Mouse (Mus musculus) kidney, postnatal 0 days (tissue): Measurements from ENCODE around the gene Gm10837. TPM values are rescaled to one million over a fixed set of nuclear protein-coding genes. Genes with fewer than 3 reads are reported as not detected.

ENCODE experiments used
- ATAC-seq: fragments of 200-750 bp; cut with Nextera tagmentation; replicated peaks from 2 replicates; pipeline ENCODE4 v1.8.0; 2017; ENCODE audit warnings: low read depth, moderate number of reproducible peaks, moderate TSS enrichment, moderate library complexity; ENCODE audit not compliant: low FRiP score
- DNase-seq: peaks from one replicate; pipeline ENCODE4 v3.0.0-alpha.2; 2016; ENCODE audit warnings: low spot score
- H3K27ac ChIP-seq: fragments of 300-500 bp; sonication (generic); 2 replicates; pipeline ENCODE4 v1.5.1; 2014; ENCODE audit warnings: mild to moderate bottlenecking
- H3K27me3 ChIP-seq: fragments of 300-500 bp; sonication (generic); 2 replicates; pipeline ENCODE4 v1.6.1; 2014; ENCODE audit warnings: low read length, mixed read lengths; ENCODE audit not compliant: insufficient read depth
- H3K36me3 ChIP-seq: fragments of 300-500 bp; sonication (generic); 2 replicates; pipeline ENCODE4 v1.6.1; 2014; ENCODE audit warnings: low read length, mixed read lengths; ENCODE audit not compliant: insufficient read depth
- H3K4me1 ChIP-seq: fragments of 300-500 bp; sonication (generic); replicated peaks from 2 replicates; pipeline ENCODE4 v1.6.1; 2014; ENCODE audit warnings: antibody characterized with exemption, low read length, mixed read lengths; ENCODE audit not compliant: insufficient read depth
- H3K4me2 ChIP-seq: fragments of 300-500 bp; sonication (generic); 2 replicates; pipeline ENCODE4 v1.6.1; 2014; ENCODE audit warnings: mild to moderate bottlenecking, low read length, moderate library complexity, mixed read lengths
- H3K4me3 ChIP-seq: fragments of 300-500 bp; sonication (generic); replicated peaks from 2 replicates; pipeline ENCODE4 v1.5.1; 2014; ENCODE audit warnings: low read depth, low read length
- H3K9ac ChIP-seq: fragments of 300-500 bp; sonication (generic); 2 replicates; pipeline ENCODE4 v1.6.1; 2014; ENCODE audit warnings: low read depth, low read length
- H3K9me3 ChIP-seq: fragments of 300-500 bp; sonication (generic); replicated peaks from 2 replicates; pipeline ENCODE4 v1.6.1; 2016; ENCODE audit warnings: low read length, inconsistent platforms, mixed read lengths
- CTCF ChIP-seq: IDR thresholded peaks from 2 replicates; pipeline ENCODE4 v1.5.1; 2016; ENCODE audit warnings: antibody characterized with exemption, low read depth, mild to moderate bottlenecking, moderate library complexity
- WGBS: fragments of 180-500 bp; shearing (Covaris S2); extraction: QIAGEN DNeasy Blood & Tissue Kit; methylation state at CpG from one replicate; pipeline ENCODE4 v1.1.7; 2014; 5-methylcytosine and 5-hydroxymethylcytosine counted together
- polyA plus RNA-seq: library from polyadenylated mRNA; unstranded; fragments of >200 nt; fragmentation: Nextera tagmentation; extraction: Ambion mirVana; gene quantifications from 2 replicates; pipeline ENCODE4 v1.2.1, GENCODE M21; 2015

Gm10837 gene
- polyA plus RNA-seq, result not detected in 2 replicates

- Histone ChIP-seq H3K27me3 (peaks cover 55% of the 10 kb centered on the region), H3K9me3 (no peaks in the 10 kb centered on the region), H3K27ac (no peak within 1 kb of the TSS), H3K4me2 (peak within 1 kb of the TSS; percentile 38; the same call in 1 of the 2 replicates), H3K4me1 (peaks cover 4% of the 10 kb centered on the region; the same call in 1 of the 2 replicates), H3K9ac (no peak within 1 kb of the TSS), H3K4me3 (0 out of 2 replicates have a peak within 1 kb of the TSS, but pooled peaks have one; percentile 14), H3K36me3 (no peaks in the 10 kb centered on the region)
- DNase-seq, result no peak
- TF ChIP-seq CTCF, result no peak
- WGBS, result 2% methylated on average over 51 of the region's 51 CpGs
- peak; percentile 54; the same call in 1 of the 2 replicates for ATAC-seq
Observed at GRCm38 (mm10) chr14:122490441-122491328, at the start of gene Gm10837. Gm10837 (plus strand) TSS chr14:122490586.

DNA sequence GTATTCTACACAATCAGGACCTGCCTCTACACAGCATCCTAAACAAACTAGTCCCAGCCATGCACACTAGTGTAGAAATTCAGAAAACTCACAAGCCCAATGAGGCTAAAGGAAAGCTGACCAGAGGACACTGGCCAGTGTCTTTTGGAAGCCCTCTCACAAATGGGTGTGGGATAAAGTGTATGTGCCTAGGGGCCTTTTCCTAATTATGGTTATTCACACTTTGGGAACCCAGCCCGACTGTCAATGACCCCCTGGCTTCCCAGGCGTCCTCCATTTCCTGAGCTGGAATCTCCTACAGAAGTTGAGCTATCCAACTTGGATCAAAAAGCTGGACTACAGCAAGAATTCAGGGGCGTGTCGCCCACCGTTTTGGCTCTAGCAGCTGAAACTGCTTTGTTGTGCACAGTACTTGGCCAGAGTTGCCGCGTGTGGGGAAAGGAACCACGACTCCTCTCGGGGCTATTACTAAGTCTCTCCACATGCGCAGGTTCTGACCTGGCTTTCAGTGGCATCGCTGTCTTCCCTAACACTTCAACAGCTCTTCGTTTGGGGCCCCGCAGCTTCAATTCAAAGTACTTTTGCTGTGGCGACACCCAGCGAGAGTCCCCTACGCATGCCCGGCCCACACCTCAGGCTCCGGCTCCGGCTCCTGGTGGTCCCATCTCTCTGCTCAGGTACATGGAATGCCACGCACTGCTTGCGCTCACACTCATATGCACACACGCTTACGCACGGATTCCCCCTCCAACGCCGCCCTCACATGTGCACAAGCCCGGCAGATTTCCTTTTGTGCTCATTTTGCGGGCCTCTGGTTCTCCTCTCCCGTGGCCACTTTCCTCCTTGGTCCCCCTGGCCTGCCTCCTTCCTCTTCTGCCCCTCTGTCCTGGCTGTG, 40.5 kb upstream of the Gm10837 start:
- no peak for TF ChIP-seq CTCF
- ATAC-seq (no peak), DNase-seq (no peak)
- Histone ChIP-seq H3K9me3 (no peaks in the 10 kb centered on the region), H3K36me3 (no peaks in the 10 kb centered on the region), H3K27ac (no peak overlapping the region), H3K4me1 (peaks cover 10% of the 10 kb centered on the region; the same call in 1 of the 2 replicates), H3K4me2 (peak overlapping the region; percentile 54), H3K4me3 (peak overlapping the region; percentile 27), H3K9ac (no peak overlapping the region), H3K27me3 (peaks cover 62% of the 10 kb centered on the region)
- 3% methylated on average over 29 of the region's 29 CpGs for WGBS

GRCm38 (mm10) chr14:122450496-122451382, 39.6 kb upstream of the Gm10837 start, which contains the start of gene Gm5089:
Gm5089 (minus strand) TSS chr14:122451115.
- H3K4me2 ChIP-seq, result peak within 1 kb of the TSS; percentile 54
- no peaks in the 10 kb centered on the region for H3K9me3 ChIP-seq
- H3K4me3 ChIP-seq, result peak within 1 kb of the TSS; percentile 27
- TF ChIP-seq CTCF, result no peak
- peak; percentile 34 for ATAC-seq
- H3K9ac ChIP-seq, result no peak within 1 kb of the TSS
- no peak for DNase-seq
- no peaks in the 10 kb centered on the region for H3K36me3 ChIP-seq
- WGBS, result 1% methylated on average over 59 of the region's 59 CpGs
- H3K27ac ChIP-seq, result no peak within 1 kb of the TSS
- H3K27me3 ChIP-seq, result peaks cover 69% of the 10 kb centered on the region
- peaks cover 10% of the 10 kb centered on the region; the same call in 1 of the 2 replicates for H3K4me1 ChIP-seq

DNA sequence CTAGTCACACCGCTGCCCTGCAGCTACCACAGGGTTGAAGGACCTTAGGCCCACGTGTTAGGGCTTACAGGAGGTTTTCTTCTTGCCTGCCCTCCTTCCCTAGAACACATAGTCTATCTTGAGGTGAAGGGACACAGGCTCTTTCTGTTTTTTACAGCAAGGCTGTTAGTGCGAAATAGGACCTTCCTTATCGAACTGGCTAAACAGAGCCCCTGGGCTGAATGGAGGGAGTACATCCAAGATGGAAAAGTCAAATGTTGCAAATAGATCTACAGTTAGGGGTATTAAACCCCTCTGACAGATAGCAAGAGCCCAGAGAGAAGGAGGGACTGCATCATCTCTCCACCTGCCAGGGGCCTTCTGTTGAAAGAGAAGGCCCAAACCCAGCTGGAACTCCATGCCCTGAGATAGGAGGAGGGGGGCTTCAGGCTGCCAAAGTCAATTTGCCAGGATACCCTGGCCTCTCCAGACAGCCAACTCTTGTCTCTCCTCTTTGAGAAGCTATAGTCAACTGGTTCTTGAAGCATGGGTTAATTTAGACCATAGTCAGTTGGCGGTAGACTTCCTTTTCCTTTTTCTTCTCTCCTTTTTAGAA, 38.7 kb upstream of the Gm10837 start:
- no peak overlapping the region for H3K27ac ChIP-seq
- TF ChIP-seq CTCF, result no peak
- no peaks in the 10 kb centered on the region for H3K36me3 ChIP-seq
- ATAC-seq (no peak), DNase-seq (no peak)
- WGBS, result 71% methylated on average over 5 of the region's 5 CpGs
- H3K4me3 ChIP-seq, result no peak overlapping the region
- no peak overlapping the region for H3K9ac ChIP-seq
- H3K27me3 ChIP-seq, result peaks cover 76% of the 10 kb centered on the region
- no peak overlapping the region for H3K4me2 ChIP-seq
- no peaks in the 10 kb centered on the region for H3K9me3 ChIP-seq
- peaks cover 10% of the 10 kb centered on the region; the same call in 1 of the 2 replicates for H3K4me1 ChIP-seq

DNA sequence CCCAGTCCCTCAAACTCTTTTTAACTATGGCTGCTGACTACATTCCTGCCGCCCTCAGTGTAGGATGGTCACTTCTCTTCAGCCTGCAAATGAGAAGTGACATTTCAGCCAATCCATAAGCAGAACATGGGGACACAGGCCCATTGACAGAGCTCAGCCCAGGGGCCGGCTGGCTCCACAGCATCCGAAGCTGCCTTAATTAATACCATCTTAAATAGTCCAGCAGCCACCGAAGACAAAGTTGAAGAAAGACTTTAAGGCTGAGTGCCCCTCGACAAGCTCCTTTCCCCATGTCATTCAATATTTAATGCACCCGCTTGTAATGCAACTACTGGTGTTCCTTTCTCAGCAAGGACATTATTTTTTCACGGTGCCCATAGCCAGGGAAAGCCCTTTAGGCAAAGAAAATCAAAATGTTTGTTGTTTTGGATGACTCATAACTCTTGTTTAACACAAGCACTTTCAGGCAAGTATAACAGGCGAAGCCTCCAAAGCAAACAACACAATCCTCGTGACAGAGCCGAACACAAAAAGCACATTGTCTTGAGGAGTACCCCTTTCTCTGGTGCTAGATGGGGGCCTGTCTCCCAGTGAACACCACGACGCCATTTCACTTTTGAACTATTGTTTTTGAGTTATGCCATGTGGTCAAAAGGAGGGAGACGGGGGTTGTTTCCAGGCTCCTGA, 37.5 kb upstream of the Gm10837 start:
- H3K9me3 ChIP-seq, result no peaks in the 10 kb centered on the region
- no peak for TF ChIP-seq CTCF
- 34% methylated on average over 13 of the region's 13 CpGs for WGBS
- peak overlapping the region; percentile 44; the same call in 1 of the 2 replicates for H3K4me2 ChIP-seq
- DNase-seq, result no peak
- H3K4me1 ChIP-seq, result peaks cover 10% of the 10 kb centered on the region; the same call in 1 of the 2 replicates
- H3K36me3 ChIP-seq, result no peaks in the 10 kb centered on the region
- H3K27me3 ChIP-seq, result peaks cover 74% of the 10 kb centered on the region
- no peak for ATAC-seq
- no peak overlapping the region for H3K27ac ChIP-seq
- no peak overlapping the region for H3K4me3 ChIP-seq
- no peak overlapping the region for H3K9ac ChIP-seq
